Mouse (Mus musculus) forebrain, postnatal 0 days (tissue): ENCODE data around the gene Rassf4. TPM values are rescaled to one million over a fixed set of nuclear protein-coding genes. Genes with fewer than 3 reads are reported as not detected.

Source experiments
- ATAC-seq: fragments of 200-750 bp; cut with Nextera tagmentation; 2 replicates; pipeline ENCODE4 v1.8.0; 2017; ENCODE audit warnings: mild to moderate bottlenecking, moderate library complexity
- DNase-seq: peaks from one replicate; pipeline ENCODE4 v3.0.0-alpha.2; 2015
- H3K27ac ChIP-seq: fragments of 300-500 bp; sonication (generic); 2 replicates; pipeline ENCODE4 v1.5.1; 2014; ENCODE audit warnings: low read depth, mild to moderate bottlenecking, antibody characterized with exemption, low read length, moderate library complexity, mixed read lengths
- H3K27me3 ChIP-seq: fragments of 300-500 bp; sonication (generic); 2 replicates; pipeline ENCODE4 v1.6.1; 2014; ENCODE audit warnings: mild to moderate bottlenecking, low read length, mixed read lengths; ENCODE audit not compliant: insufficient read depth
- H3K36me3 ChIP-seq: fragments of 300-500 bp; sonication (generic); 2 replicates; pipeline ENCODE4 v1.6.1; 2014; ENCODE audit warnings: mild to moderate bottlenecking, moderate library complexity; ENCODE audit not compliant: insufficient read depth
- H3K4me1 ChIP-seq: fragments of 300-500 bp; sonication (generic); 2 replicates; pipeline ENCODE4 v1.6.1; 2014; ENCODE audit warnings: antibody characterized with exemption; ENCODE audit not compliant: insufficient read depth
- H3K4me2 ChIP-seq: fragments of 300-500 bp; sonication (generic); 2 replicates; pipeline ENCODE4 v1.6.1; 2014; ENCODE audit warnings: low read depth, mild to moderate bottlenecking, moderate library complexity
- H3K4me3 ChIP-seq: fragments of 300-500 bp; sonication (generic); 2 replicates; pipeline ENCODE4 v1.5.1; 2014; ENCODE audit warnings: low read depth, low read length, mixed read lengths
- H3K9ac ChIP-seq: fragments of 300-500 bp; sonication (generic); 2 replicates; pipeline ENCODE4 v1.6.1; 2014; ENCODE audit warnings: mild to moderate bottlenecking
- H3K9me3 ChIP-seq: fragments of 300-500 bp; sonication (generic); 2 replicates; pipeline ENCODE4 v1.6.1; 2016; ENCODE audit warnings: low read length
- CTCF ChIP-seq: sonication (generic); IDR thresholded peaks from 2 replicates; pipeline ENCODE4 v1.5.1; 2016; ENCODE audit warnings: antibody characterized with exemption, control low read depth, low read depth
- WGBS: fragments of 180-500 bp; shearing (Covaris S2); extraction: QIAGEN DNeasy Blood & Tissue Kit; methylation state at CpG from one replicate; pipeline ENCODE4 v1.1.7; 2014; 5-methylcytosine and 5-hydroxymethylcytosine counted together
- microRNA-seq, 2 experiments: library from miRNA; unstranded; fragments of <30 nt; microRNA quantifications; one replicate each; pipeline ENCODE4; 2016
- polyA plus RNA-seq: library from polyadenylated mRNA; unstranded; fragments of >200 nt; fragmentation: Nextera tagmentation; extraction: Ambion mirVana; gene quantifications from 2 replicates; pipeline ENCODE4 v1.2.1, GENCODE M21; 2015
- total RNA-seq: library from RNA; depleted of rRNA; stranded (reverse); fragments of >200 nt; gene quantifications from 2 replicates; pipeline ENCODE4 v1.2.3, GENCODE M21; 2014; rRNA removed

Gene Rassf4
- total and polyA plus RNA-seq, 2 experiments from 2014 or later = 2.8 to 6.5 TPM

- H3K9me3 ChIP-seq = no peaks in the 10 kb centered on the region
- H3K27me3 ChIP-seq = no peaks in the 10 kb centered on the region
- no peak within 1 kb of the TSS for H3K4me3 ChIP-seq
- no peak within 1 kb of the TSS for H3K27ac ChIP-seq
- no peak for TF ChIP-seq CTCF
- no peaks in the 10 kb centered on the region for H3K36me3 ChIP-seq
- H3K4me2 ChIP-seq = no peak within 1 kb of the TSS
- ATAC-seq = no peak
- H3K9ac ChIP-seq = no peak within 1 kb of the TSS
- no peaks in the 10 kb centered on the region for H3K4me1 ChIP-seq
- 45% methylated on average over 4 of the region's 4 CpGs for WGBS
- DNase-seq = no peak
Observed at GRCm38 (mm10) chr6:116584095-116584494, 89.7 kb downstream of the Rassf4 start, which contains the start of gene Olfr215. Gene Olfr215, minus strand, starts transcription at chr6:116584195.

Small RNA genes within 50 kb of the gene (microRNA-seq; reads per million reads assigned to microRNA genes)
- gene Mir7043 = 0.77 to 1.3 reads per million in 2 experiments

Other genes starting within 250 kb of the Rassf4 start
- gene Alox5, start 212.8 kb downstream of the Rassf4 start, total RNA-seq = 0.46 and 0.81 TPM in 2 replicates
- 0.97 and 1.2 TPM in 2 replicates for gene Alox5, start 212.8 kb downstream of the Rassf4 start, polyA plus RNA-seq
- gene Olfr211, start 184.9 kb downstream of the Rassf4 start, total RNA-seq = not detected in 2 replicates
- not detected in 2 replicates for gene Olfr211, start 184.9 kb downstream of the Rassf4 start, polyA plus RNA-seq
- 0.23 TPM in 1 of 2 replicates, not detected in the other for gene Olfr212, start 167.4 kb downstream of the Rassf4 start, total RNA-seq
- 0.05 TPM in 1 of 2 replicates, not detected in the other for gene Olfr212, start 167.4 kb downstream of the Rassf4 start, polyA plus RNA-seq
- not detected in 2 replicates for gene Olfr213, start 135.5 kb downstream of the Rassf4 start, total RNA-seq
- not detected in 2 replicates for gene Olfr213, start 135.5 kb downstream of the Rassf4 start, polyA plus RNA-seq
- 0.14 and 0.15 TPM in 2 replicates for gene Gm5580, start 122.8 kb downstream of the Rassf4 start, total RNA-seq
- 0.34 and 0.44 TPM in 2 replicates for gene Gm5580, start 122.8 kb downstream of the Rassf4 start, polyA plus RNA-seq
- not detected in 2 replicates for gene Olfr214, start 119.7 kb downstream of the Rassf4 start, total RNA-seq
- gene Olfr214, start 119.7 kb downstream of the Rassf4 start, polyA plus RNA-seq = not detected in 2 replicates
- gene Olfr215, start 89.8 kb downstream of the Rassf4 start, total RNA-seq = 0.14 TPM in 1 of 2 replicates, not detected in the other
- not detected in 2 replicates for gene Olfr215, start 89.8 kb downstream of the Rassf4 start, polyA plus RNA-seq
- gene Zfp422, start 45.0 kb downstream of the Rassf4 start, total RNA-seq = 63.4 and 79.8 TPM in 2 replicates
- 114 TPM in 2 replicates for gene Zfp422, start 45.0 kb downstream of the Rassf4 start, polyA plus RNA-seq
- 1.6 and 2.8 TPM in 2 replicates for gene Depp1, start 23.3 kb downstream of the Rassf4 start, total RNA-seq
- 2.6 TPM in 2 replicates for gene Depp1, start 23.3 kb downstream of the Rassf4 start, polyA plus RNA-seq
- gene Tmem72, start 43.0 kb upstream of the Rassf4 start, total RNA-seq = 0.52 and 0.77 TPM in 2 replicates
- gene Tmem72, start 43.0 kb upstream of the Rassf4 start, polyA plus RNA-seq = 1.3 and 1.9 TPM in 2 replicates